Mouse (Mus musculus) heart, embryonic 11.5 days (tissue): Measurements from ENCODE around the gene Cyp2s1. TPM values are rescaled to one million over a fixed set of nuclear protein-coding genes. Genes with fewer than 3 reads are reported as not detected.

ENCODE experiments used
- ATAC-seq: fragments of 200-750 bp; cut with Nextera tagmentation; replicated peaks from 2 replicates; pipeline ENCODE4 v1.8.0; 2017; ENCODE audit warnings: moderate library complexity; ENCODE audit not compliant: insufficient number of reproducible peaks, low FRiP score, low TSS enrichment
- H3K27ac ChIP-seq: fragments of 300-500 bp; sonication (generic); 2 replicates; pipeline ENCODE4 v1.5.1; 2014; ENCODE audit warnings: mild to moderate bottlenecking, low read depth, low read length
- H3K27me3 ChIP-seq: fragments of 300-500 bp; sonication (generic); 2 replicates; pipeline ENCODE4 v1.6.1; 2014; ENCODE audit warnings: mild to moderate bottlenecking, low read length, mixed read lengths; ENCODE audit not compliant: control insufficient read depth, insufficient read depth
- H3K36me3 ChIP-seq: fragments of 300-500 bp; sonication (generic); 2 replicates; pipeline ENCODE4 v1.6.1; 2014; ENCODE audit warnings: mild to moderate bottlenecking, low read length, moderate library complexity, mixed read lengths; ENCODE audit not compliant: control insufficient read depth, insufficient read depth
- H3K4me1 ChIP-seq: fragments of 300-500 bp; sonication (generic); 2 replicates; pipeline ENCODE4 v1.6.1; 2014; ENCODE audit warnings: low read length; ENCODE audit not compliant: control insufficient read depth, insufficient read depth
- H3K4me2 ChIP-seq: fragments of 300-500 bp; sonication (generic); 2 replicates; pipeline ENCODE4 v1.6.1; 2014; ENCODE audit warnings: mild to moderate bottlenecking, moderate library complexity
- H3K4me3 ChIP-seq: fragments of 300-500 bp; sonication (generic); 2 replicates; pipeline ENCODE4 v1.5.1; 2014; ENCODE audit warnings: low read depth, low read length
- H3K9ac ChIP-seq: fragments of 300-500 bp; sonication (generic); 2 replicates; pipeline ENCODE4 v1.6.1; 2014; ENCODE audit warnings: mild to moderate bottlenecking, low read depth, low read length, moderate library complexity
- H3K9me3 ChIP-seq: fragments of 300-500 bp; sonication (generic); replicated peaks from 2 replicates; pipeline ENCODE4 v1.6.1; 2016; ENCODE audit warnings: low read length; ENCODE audit not compliant: control insufficient read depth
- WGBS: fragments of 180-500 bp; shearing (Covaris S2); extraction: QIAGEN DNeasy Blood & Tissue Kit; methylation state at CpG from one replicate; pipeline ENCODE4 v1.1.7; 2014; ENCODE audit not compliant: insufficient replicate concordance; 5-methylcytosine and 5-hydroxymethylcytosine counted together
- polyA plus RNA-seq: library from polyadenylated mRNA; unstranded; fragments of >200 nt; fragmentation: Nextera tagmentation; extraction: Ambion mirVana; gene quantifications from 2 replicates; pipeline ENCODE4 v1.2.1, GENCODE M21; 2014

The Cyp2s1 gene
- polyA plus RNA-seq, 1 experiment from 2014 or later = 5.5 TPM

DNA sequence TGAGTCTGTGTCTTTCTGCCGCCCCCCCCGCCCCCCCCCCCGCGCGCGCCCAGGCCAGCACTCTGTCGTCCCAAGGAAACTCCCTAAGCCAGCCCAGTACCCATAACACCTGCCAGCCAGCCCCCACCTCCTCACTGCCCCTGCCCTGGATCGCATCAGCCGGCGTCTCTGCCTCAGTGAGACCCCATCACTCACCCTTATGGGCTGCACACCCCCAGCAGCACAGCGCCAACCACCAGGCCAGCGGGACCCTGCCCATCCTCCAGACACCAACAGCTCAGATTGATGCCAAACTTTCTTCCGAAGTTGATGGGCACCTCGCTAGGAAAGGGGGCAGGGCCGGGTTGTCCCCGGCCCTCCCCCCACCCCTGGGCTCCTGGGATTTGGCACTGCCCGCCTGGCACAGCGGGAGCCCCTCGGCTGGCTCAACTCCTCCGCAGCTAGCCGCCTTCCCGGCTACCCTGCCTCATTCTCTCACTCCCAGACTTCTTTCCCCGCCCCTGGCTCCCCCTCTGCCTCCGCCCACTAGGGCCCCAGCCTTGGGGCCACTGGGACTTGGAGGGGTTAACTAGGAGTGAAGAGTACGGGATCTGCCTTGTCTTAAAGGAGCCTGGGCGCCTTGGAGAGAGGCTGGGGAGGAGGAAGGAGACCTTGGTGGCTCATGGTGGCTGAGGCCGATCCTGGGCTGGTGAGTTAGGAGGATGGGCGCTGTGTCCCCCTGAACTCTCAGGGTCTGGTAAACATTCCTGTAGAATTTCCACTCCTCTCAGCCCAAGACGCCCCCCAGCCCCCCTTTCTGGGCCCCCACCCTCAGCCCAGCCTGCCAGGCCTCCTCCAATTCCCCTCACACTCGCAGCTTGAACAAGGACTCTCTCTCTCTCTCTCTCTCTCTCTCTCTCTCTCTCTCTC, 28.2 kb downstream of the Cyp2s1 start, which contains the start of gene Axl:
TSS of gene Axl (minus strand) at position 486 of the 909 bp plus-strand sequence.
- no peaks in the 10 kb centered on the region for H3K9me3 ChIP-seq
- no peaks in the 10 kb centered on the region for H3K27me3 ChIP-seq
- peaks cover 25% of the 10 kb centered on the region for H3K4me1 ChIP-seq
- peak within 1 kb of the TSS; percentile 93 for H3K4me2 ChIP-seq
- 0 out of 2 replicates have a peak, but pooled peaks cover 3% of the 10 kb centered on the region for H3K36me3 ChIP-seq
- 1% methylated on average over 27 of the region's 30 CpGs for WGBS
- peak; percentile 81 for ATAC-seq
- peak within 1 kb of the TSS; percentile 69 for H3K4me3 ChIP-seq
- peak within 1 kb of the TSS; percentile 32 for H3K27ac ChIP-seq
- H3K9ac ChIP-seq = peak within 1 kb of the TSS; percentile 76

DNA sequence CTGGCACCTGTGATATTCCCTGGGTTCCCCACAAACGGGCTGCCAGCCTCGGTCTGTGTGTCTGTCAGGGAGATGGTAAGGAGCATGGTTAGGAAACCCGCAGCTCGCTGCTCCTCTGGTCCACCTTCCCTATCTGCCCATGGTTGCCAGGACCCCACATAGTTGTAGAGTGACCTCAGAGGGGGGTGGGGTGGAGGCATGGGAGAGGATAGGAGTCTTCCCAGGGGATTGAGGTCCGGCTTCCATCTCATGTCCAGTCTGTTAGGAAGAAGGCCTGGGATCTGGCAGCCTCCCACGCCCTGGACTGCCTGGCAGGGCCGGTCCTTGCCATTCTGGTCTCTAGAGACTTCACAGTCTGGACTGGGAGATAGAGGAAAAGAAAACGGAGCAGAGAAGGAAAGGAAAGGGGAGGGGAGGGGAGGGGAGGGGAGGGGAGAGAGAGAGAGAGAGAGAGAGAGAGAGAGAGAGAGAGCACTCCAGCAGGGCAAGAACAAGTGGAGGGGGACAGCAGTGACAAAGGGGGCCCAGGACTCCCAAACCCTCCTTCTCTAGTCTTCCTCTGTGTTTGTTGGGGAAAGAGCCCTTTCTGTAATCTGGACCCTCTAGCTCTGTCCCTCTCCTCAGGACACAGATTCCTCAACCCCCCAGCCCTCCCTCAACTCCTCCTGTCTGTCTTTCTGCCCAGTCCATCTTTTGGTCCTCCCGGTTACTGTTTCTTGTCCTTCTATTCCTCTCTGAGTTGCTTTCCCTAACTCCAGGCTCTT, 29.1 kb downstream of the Cyp2s1 start:
- Histone ChIP-seq H3K4me2 (peak overlapping the region; percentile 93), H3K9me3 (no peaks in the 10 kb centered on the region), H3K36me3 (0 out of 2 replicates have a peak, but pooled peaks cover 3% of the 10 kb centered on the region), H3K27me3 (no peaks in the 10 kb centered on the region), H3K4me1 (peaks cover 25% of the 10 kb centered on the region), H3K4me3 (peak overlapping the region; percentile 69), H3K27ac (peak overlapping the region; percentile 32), H3K9ac (peak overlapping the region; percentile 76)
- 9% methylated on average over 9 of the region's 9 CpGs for WGBS
- peak; percentile 28 for ATAC-seq

DNA sequence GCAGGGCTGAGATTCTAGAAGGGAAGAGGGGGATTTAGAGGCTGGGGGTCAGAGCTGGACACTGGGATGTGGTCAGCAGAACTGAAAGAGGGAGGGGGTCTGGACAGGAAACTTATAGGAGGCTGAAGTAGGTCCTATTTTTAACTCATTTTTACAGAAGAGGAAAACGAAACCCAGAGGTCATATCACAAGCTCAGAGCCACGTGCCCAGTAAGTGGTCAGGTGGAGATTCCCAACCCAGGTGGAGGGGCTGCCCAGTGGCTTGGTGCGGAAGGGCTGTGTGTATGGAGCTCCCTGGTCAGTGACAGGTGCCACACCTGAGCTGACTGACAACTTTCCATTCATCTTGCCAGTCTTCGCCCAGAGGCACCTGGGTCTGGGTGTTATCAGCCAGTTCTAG, 29.7 kb downstream of the Cyp2s1 start:
- Histone ChIP-seq H3K4me1 (peaks cover 26% of the 10 kb centered on the region), H3K27ac (no peak overlapping the region), H3K4me3 (peak overlapping the region; percentile 69), H3K4me2 (peak overlapping the region; percentile 93), H3K27me3 (no peaks in the 10 kb centered on the region), H3K9ac (peak overlapping the region; percentile 76; the same call in 1 of the 2 replicates), H3K9me3 (no peaks in the 10 kb centered on the region), H3K36me3 (0 out of 2 replicates have a peak, but pooled peaks cover 3% of the 10 kb centered on the region)
- 41% methylated on average over 4 of the region's 4 CpGs for WGBS
- no peak for ATAC-seq

DNA sequence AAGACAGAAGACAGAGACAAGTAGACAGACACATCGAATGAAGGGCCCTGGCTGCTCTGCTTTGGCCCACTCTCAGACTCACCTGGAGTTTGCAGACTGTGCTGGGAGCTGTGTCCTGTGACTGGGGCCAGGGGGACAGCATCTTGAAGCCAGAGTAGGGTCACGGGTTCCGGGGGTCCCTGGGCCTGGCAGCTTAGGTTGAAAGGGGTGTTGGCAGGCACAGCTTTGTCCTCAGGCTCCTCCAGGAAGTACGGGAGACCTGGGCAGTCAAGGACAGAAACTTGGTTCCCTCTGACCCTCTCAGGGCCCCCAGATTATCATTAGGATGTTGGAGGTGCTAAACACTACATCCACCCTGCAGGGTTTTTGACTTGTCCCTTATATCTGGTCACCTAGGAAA, 31.0 kb downstream of the Cyp2s1 start:
- H3K4me1 ChIP-seq = peaks cover 34% of the 10 kb centered on the region
- H3K9ac ChIP-seq = no peak overlapping the region
- 0 out of 2 replicates have a peak, but pooled peaks cover 3% of the 10 kb centered on the region for H3K36me3 ChIP-seq
- H3K4me3 ChIP-seq = no peak overlapping the region
- no peak for ATAC-seq
- H3K27me3 ChIP-seq = no peaks in the 10 kb centered on the region
- 59% methylated on average over 4 of the region's 4 CpGs for WGBS
- no peak overlapping the region for H3K27ac ChIP-seq
- no peaks in the 10 kb centered on the region for H3K9me3 ChIP-seq
- H3K4me2 ChIP-seq = no peak overlapping the region; the same call in 1 of the 2 replicates

DNA sequence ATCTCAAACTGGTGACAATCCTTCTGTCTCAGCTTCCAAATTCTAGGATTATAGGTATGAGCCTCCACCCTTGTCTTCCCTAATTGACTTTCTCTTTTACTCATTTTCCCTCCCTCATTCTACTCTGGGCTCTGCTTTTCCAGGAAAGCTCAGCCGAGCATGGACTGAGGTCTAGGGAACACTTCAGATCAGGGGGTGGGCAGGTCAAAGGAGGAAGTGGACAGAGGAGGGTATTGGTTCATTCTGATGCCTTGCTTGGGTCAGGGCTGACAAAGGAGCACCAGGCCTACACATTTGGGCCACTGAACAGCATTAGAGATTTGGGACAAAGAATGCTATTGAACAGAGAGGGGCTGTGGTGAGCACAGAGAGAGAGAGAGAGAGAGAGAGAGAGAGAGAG, 31.9 kb downstream of the Cyp2s1 start:
- ATAC-seq = no peak
- H3K4me3 ChIP-seq = no peak overlapping the region
- H3K36me3 ChIP-seq = 0 out of 2 replicates have a peak, but pooled peaks cover 3% of the 10 kb centered on the region
- no peaks in the 10 kb centered on the region for H3K9me3 ChIP-seq
- H3K4me1 ChIP-seq = peaks cover 34% of the 10 kb centered on the region
- H3K27ac ChIP-seq = no peak overlapping the region
- no peak overlapping the region for H3K9ac ChIP-seq
- 53% methylated on average over 1 of the region's 1 CpGs for WGBS
- no peaks in the 10 kb centered on the region for H3K27me3 ChIP-seq
- H3K4me2 ChIP-seq = no peak overlapping the region

DNA sequence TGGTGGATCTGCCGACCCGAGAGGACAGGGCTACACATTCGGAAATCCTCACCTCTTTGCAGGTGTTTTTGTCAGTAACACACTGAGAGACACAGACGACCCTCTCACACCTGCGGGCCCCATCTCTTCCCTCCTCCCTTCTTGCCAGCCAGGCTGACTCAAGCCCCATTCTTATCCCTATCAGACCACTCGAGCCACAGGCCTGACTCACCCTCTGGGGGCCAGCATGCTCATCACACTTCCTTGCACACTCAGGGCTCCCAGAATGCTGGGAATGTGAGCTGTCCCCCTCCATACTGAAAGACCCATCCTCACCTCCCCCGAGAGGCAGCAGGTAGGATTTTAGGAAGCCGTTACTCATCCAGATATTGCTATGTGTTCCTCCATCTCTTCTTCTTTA, 33.0 kb downstream of the Cyp2s1 start:
- 37% methylated on average over 8 of the region's 8 CpGs for WGBS

DNA sequence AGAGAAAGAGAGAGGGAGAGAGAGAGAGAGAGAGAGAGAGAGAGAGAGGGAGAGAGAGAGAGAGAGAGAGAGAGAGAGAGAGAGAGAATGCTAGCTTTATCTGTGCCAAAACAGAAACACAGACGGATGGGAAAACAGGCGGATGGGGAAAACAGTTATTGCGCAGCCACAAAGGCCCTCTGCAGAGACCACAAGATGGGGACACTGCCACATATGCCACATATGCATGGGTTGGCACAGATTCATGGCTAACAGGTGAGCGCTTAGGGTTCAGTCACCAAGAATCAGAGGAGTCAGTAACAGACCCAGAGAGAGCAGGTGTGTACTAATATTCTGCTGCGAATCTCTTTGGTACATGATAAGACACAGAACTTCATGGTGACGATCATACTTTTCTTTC, 34.0 kb downstream of the Cyp2s1 start:
- Histone ChIP-seq H3K9ac (no peak overlapping the region), H3K9me3 (no peaks in the 10 kb centered on the region), H3K36me3 (peaks cover 11% of the 10 kb centered on the region), H3K27me3 (no peaks in the 10 kb centered on the region), H3K4me2 (no peak overlapping the region), H3K4me3 (no peak overlapping the region), H3K4me1 (peaks cover 27% of the 10 kb centered on the region), H3K27ac (no peak overlapping the region)
- WGBS = 67% methylated on average over 6 of the region's 6 CpGs
- no peak for ATAC-seq

More for the DNA sequence above, 33.0 kb downstream of the Cyp2s1 start:
- H3K4me2 ChIP-seq = no peak overlapping the region
- H3K9ac ChIP-seq = no peak overlapping the region
- no peaks in the 10 kb centered on the region for H3K9me3 ChIP-seq
- 0 out of 2 replicates have a peak, but pooled peaks cover 3% of the 10 kb centered on the region for H3K36me3 ChIP-seq
- no peak overlapping the region for H3K4me3 ChIP-seq
- ATAC-seq = no peak
- H3K4me1 ChIP-seq = peaks cover 27% of the 10 kb centered on the region
- no peak overlapping the region for H3K27ac ChIP-seq
- H3K27me3 ChIP-seq = no peaks in the 10 kb centered on the region

DNA sequence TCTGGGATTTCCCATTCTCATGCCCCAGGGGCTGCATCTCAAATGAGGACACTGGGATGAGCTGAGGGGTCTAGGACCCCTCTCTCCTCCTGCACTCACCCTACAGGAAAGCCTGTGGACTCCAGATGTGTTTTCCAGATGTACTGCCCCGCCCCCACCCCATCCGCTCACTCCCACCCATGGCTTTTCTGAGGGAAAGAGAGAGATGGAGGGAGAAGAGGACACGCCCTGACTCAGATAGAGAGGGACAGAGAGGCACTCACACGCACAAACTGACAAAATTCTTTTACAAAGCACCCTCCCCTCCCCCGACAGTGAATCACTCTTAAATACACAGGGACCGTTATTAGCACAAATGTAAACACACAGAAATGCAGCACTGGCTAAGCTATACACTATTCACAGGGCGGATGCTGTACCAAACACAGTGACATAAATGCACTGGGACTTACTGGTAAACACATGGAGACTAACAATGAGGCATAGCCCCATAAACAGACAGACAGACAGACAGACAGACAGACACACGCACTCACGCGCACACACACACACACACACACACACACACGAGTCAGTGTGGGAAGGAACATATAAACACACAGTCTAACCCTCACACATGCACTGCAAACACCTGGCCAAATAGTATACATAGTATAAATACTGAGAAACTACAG, 34.6 kb downstream of the Cyp2s1 start:
- Histone ChIP-seq H3K27ac (peak overlapping the region; percentile 54), H3K4me1 (peaks cover 22% of the 10 kb centered on the region)
- WGBS = 46% methylated on average over 11 of the region's 11 CpGs

More for the DNA sequence above, 34.6 kb downstream of the Cyp2s1 start:
- peak; percentile 63; the same call in 1 of the 2 replicates for ATAC-seq
- H3K4me2 ChIP-seq = peak overlapping the region; percentile 78
- no peaks in the 10 kb centered on the region for H3K9me3 ChIP-seq
- H3K36me3 ChIP-seq = peaks cover 12% of the 10 kb centered on the region
- H3K27me3 ChIP-seq = no peaks in the 10 kb centered on the region
- H3K9ac ChIP-seq = peak overlapping the region; percentile 72
- peak overlapping the region; percentile 38 for H3K4me3 ChIP-seq
